Mouse (Mus musculus): Measurements from ENCODE around the gene Gtse1.

DNA sequence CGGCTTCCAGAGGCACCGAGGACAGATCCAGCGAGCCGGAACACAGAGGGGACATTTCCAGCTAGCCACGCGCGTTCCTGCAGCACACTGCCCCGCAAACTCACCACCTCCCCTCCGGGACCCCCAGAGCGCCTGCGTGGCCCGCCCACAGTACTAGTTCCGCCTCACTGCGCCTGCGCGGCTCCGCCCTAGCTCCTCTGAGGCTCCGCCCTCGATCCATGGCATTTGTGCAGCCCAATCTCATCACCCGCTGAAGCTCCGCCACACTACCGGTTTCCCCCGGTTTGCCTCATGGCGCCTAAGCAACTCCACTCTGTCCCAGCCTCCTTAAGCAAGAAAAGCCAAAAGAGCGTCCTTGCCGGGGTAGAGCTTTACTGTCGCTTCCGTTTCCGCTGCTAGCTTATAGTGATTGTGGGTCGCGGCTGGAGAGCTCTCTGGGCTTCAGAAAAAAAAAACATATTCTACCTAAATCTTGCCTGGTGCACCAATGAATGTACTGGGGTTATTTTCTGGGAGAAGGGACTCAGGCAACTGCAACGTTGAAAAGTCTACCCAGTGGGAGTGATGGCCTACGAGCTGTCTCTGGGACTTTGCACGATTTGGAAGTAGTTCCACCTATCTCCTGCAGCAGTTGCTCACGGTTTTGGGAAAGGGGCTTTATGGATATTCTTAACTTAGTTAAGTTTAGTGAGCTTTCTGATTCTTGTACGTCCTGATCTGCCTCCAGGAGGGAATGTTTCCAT, 47.8 kb upstream of the Gtse1 start, which contains the start of gene Cdpf1:
- TF ChIP-seq POLR2A (IDR thresholded peaks at IDR 0.05; ENCODE audit: control insufficient read depth, extremely low read depth, insufficient read depth, low read length, poor library complexity): peak; percentile 85; the same call in 1 of the 2 replicates
- no peak for TF ChIP-seq CTCF (IDR thresholded peaks at IDR 0.05; ENCODE audit: borderline replicate concordance, control insufficient read depth, extremely low read depth, insufficient read depth, low read length, poor library complexity)
